Mouse (Mus musculus) midbrain, embryonic 15.5 days (tissue): ENCODE results near the gene Ikzf3. TPM values are rescaled to one million over a fixed set of nuclear protein-coding genes. Genes with fewer than 3 reads are reported as not detected.

Experiments
- ATAC-seq: fragments of 200-750 bp; cut with Nextera tagmentation; replicated peaks from 2 replicates; pipeline ENCODE4 v1.8.0; 2017; ENCODE audit warnings: moderate TSS enrichment
- H3K27ac ChIP-seq: fragments of 300-500 bp; sonication (generic); 2 replicates; pipeline ENCODE4 v1.5.1; 2015; ENCODE audit warnings: mild to moderate bottlenecking, inconsistent platforms
- H3K27me3 ChIP-seq: fragments of 300-500 bp; sonication (generic); replicated peaks from 2 replicates; pipeline ENCODE4 v1.6.1; 2015; ENCODE audit warnings: inconsistent platforms
- H3K36me3 ChIP-seq: fragments of 300-500 bp; sonication (generic); replicated peaks from 2 replicates; pipeline ENCODE4 v1.6.1; 2015; ENCODE audit warnings: inconsistent platforms
- H3K4me1 ChIP-seq: fragments of 300-500 bp; sonication (generic); 2 replicates; pipeline ENCODE4 v1.6.1; 2015; ENCODE audit warnings: inconsistent platforms
- H3K4me2 ChIP-seq: fragments of 300-500 bp; sonication (generic); 2 replicates; pipeline ENCODE4 v1.6.1; 2015; ENCODE audit warnings: inconsistent platforms, mild to moderate bottlenecking, moderate library complexity
- H3K4me3 ChIP-seq: fragments of 300-500 bp; sonication (generic); 2 replicates; pipeline ENCODE4 v1.5.1; 2015; ENCODE audit warnings: mild to moderate bottlenecking, inconsistent platforms
- H3K9ac ChIP-seq: fragments of 300-500 bp; sonication (generic); 2 replicates; pipeline ENCODE4 v1.6.1; 2015; ENCODE audit warnings: mild to moderate bottlenecking, inconsistent platforms
- H3K9me3 ChIP-seq: fragments of 300-500 bp; sonication (generic); 2 replicates; pipeline ENCODE4 v1.6.1; 2016; ENCODE audit warnings: inconsistent platforms
- WGBS: fragments of 180-500 bp; shearing (Covaris S2); methylation state at CpG from one replicate; pipeline ENCODE4 v1.1.7; 2015; ENCODE audit warnings: mixed read lengths; 5-methylcytosine and 5-hydroxymethylcytosine counted together
- polyA plus RNA-seq: library from polyadenylated mRNA; unstranded; fragments of >200 nt; fragmentation: Nextera tagmentation; extraction: Ambion mirVana; gene quantifications from 2 replicates; pipeline ENCODE4 v1.2.1, GENCODE M21; 2015

The Ikzf3 gene
- polyA plus RNA-seq, 1 experiment from 2014 or later = 0.04 TPM

GRCm38 (mm10) chr11:98418939-98419547, 126.8 kb downstream of the Ikzf3 start:
- H3K9ac ChIP-seq = no peak overlapping the region
- H3K27ac ChIP-seq = no peak overlapping the region
- no peak overlapping the region for H3K4me3 ChIP-seq
- no peaks in the 10 kb centered on the region for H3K36me3 ChIP-seq
- 80% methylated on average over 10 of the region's 10 CpGs for WGBS
- no peaks in the 10 kb centered on the region; the same call in 1 of the 2 replicates for H3K27me3 ChIP-seq
- no peak for ATAC-seq
- H3K9me3 ChIP-seq = no peaks in the 10 kb centered on the region
- peaks cover under 1% of the 10 kb centered on the region; the same call in 1 of the 2 replicates for H3K4me1 ChIP-seq
- no peak overlapping the region for H3K4me2 ChIP-seq

- Histone ChIP-seq H3K9ac (no peak overlapping the region), H3K4me3 (no peak overlapping the region), H3K9me3 (no peaks in the 10 kb centered on the region), H3K27ac (no peak overlapping the region), H3K4me2 (no peak overlapping the region), H3K36me3 (no peaks in the 10 kb centered on the region), H3K27me3 (peaks cover 3% of the 10 kb centered on the region; the same call in 1 of the 2 replicates), H3K4me1 (peaks cover 5% of the 10 kb centered on the region; the same call in 1 of the 2 replicates)
- no peak for ATAC-seq
- 75% methylated on average over 5 of the region's 6 CpGs for WGBS
Measured at GRCm38 (mm10) chr11:98418273-98418672, 127.6 kb downstream of the Ikzf3 start.

GRCm38 (mm10) chr11:98417074-98417473, 128.8 kb downstream of the Ikzf3 start:
- Histone ChIP-seq H3K4me2 (no peak overlapping the region), H3K4me1 (peaks cover 15% of the 10 kb centered on the region), H3K4me3 (no peak overlapping the region), H3K27me3 (peaks cover 11% of the 10 kb centered on the region), H3K9ac (no peak overlapping the region), H3K27ac (no peak overlapping the region), H3K9me3 (no peaks in the 10 kb centered on the region), H3K36me3 (no peaks in the 10 kb centered on the region)
- ATAC-seq = no peak
- WGBS = 81% methylated on average over 1 of the region's 1 CpGs

Other genes with a start within 250 kb of the Ikzf3 start
- 6.5 and 9.0 TPM in 2 replicates for gene Neurod2, start 216.4 kb downstream of the Ikzf3 start, polyA plus RNA-seq
- 2.0 and 4.0 TPM in 2 replicates for gene Ppp1r1b, start 197.6 kb downstream of the Ikzf3 start, polyA plus RNA-seq
- gene Stard3, start 187.7 kb downstream of the Ikzf3 start, polyA plus RNA-seq = 38.2 and 44.6 TPM in 2 replicates
- 0.43 TPM in 1 of 2 replicates, not detected in the other for gene Tcap, start 162.2 kb downstream of the Ikzf3 start, polyA plus RNA-seq
- 1.2 and 1.3 TPM in 2 replicates for gene Pnmt, start 159.6 kb downstream of the Ikzf3 start, polyA plus RNA-seq
- gene Pgap3, start 145.5 kb downstream of the Ikzf3 start, polyA plus RNA-seq = 9.6 and 9.9 TPM in 2 replicates
- 6.8 and 7.7 TPM in 2 replicates for gene Erbb2, start 133.6 kb downstream of the Ikzf3 start, polyA plus RNA-seq
- gene Mien1, start 107.0 kb downstream of the Ikzf3 start, polyA plus RNA-seq = 233 and 238 TPM in 2 replicates
- gene Grb7, start 99.6 kb downstream of the Ikzf3 start, polyA plus RNA-seq = 0.80 and 1.1 TPM in 2 replicates
- 0.14 TPM in 1 of 2 replicates, not detected in the other for gene Zpbp2, start 5.1 kb upstream of the Ikzf3 start, polyA plus RNA-seq
- gene Ormdl3, start 41.3 kb upstream of the Ikzf3 start, polyA plus RNA-seq = 120 TPM in 2 replicates
- gene Lrrc3c, start 52.3 kb upstream of the Ikzf3 start, polyA plus RNA-seq = not detected in 2 replicates
- gene Gm12355, start 79.6 kb upstream of the Ikzf3 start, polyA plus RNA-seq = 0.66 and 0.72 TPM in 2 replicates
- not detected in 2 replicates for gene Gsdma3, start 80.3 kb upstream of the Ikzf3 start, polyA plus RNA-seq
- gene Gsdma2, start 100.7 kb upstream of the Ikzf3 start, polyA plus RNA-seq = not detected in 2 replicates
- not detected in 2 replicates for gene Gsdma, start 118.3 kb upstream of the Ikzf3 start, polyA plus RNA-seq
- gene Psmd3, start 136.5 kb upstream of the Ikzf3 start, polyA plus RNA-seq = 198 TPM in 2 replicates
- not detected in 2 replicates for gene Csf3, start 155.2 kb upstream of the Ikzf3 start, polyA plus RNA-seq
- 82.9 and 84.8 TPM in 2 replicates for gene Med24, start 183.4 kb upstream of the Ikzf3 start, polyA plus RNA-seq
- gene Thra, start 194.6 kb upstream of the Ikzf3 start, polyA plus RNA-seq = 151 and 158 TPM in 2 replicates
- gene Nr1d1, start 229.3 kb upstream of the Ikzf3 start, polyA plus RNA-seq = 3.4 and 3.9 TPM in 2 replicates
- 33.2 and 33.6 TPM in 2 replicates for gene Msl1, start 249.5 kb upstream of the Ikzf3 start, polyA plus RNA-seq